Mouse (Mus musculus) erythroblast, embryonic 14.5 days (primary cell): Measurements from ENCODE around the gene Gimap8.

Source experiments
- GATA1 ChIP-seq: IDR thresholded peaks from 2 replicates; pipeline ENCODE4 v1.6.1; 2012; ENCODE audit warnings: low read length, inconsistent platforms, mixed read lengths
- TAL1 ChIP-seq: IDR thresholded peaks from 3 replicates; pipeline ENCODE4 v1.6.1; 2012; ENCODE audit warnings: low read length, inconsistent platforms, mixed read lengths

DNA sequence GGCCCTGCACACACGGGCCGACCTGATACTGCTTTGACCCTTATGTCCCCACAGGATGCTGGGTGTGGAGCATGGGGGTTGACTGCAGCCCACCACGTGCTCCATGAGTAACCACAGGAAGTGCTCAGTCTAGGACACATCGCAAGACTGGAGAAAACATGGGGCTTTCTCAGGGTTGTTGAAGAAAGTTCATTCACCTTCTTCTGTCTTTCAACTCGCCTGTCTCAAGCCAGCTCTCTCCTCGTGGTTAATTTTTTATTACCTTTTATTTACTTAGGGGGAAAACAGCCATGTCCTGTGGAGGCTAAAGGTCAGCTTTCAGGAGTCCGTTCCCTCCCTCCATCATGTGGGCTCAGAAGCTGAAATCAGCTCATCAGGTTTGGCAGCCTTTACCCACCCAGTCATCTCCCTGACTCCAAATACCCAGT is 19.1 kb downstream of the Gimap8 start:
- no peak for TF ChIP-seq TAL1
- no peak for TF ChIP-seq GATA1
